Mouse (Mus musculus): ENCODE measurements around the gene Sox14.

- no peak for TF ChIP-seq POLR2A (IDR thresholded peaks at IDR 0.05; ENCODE audit: insufficient read depth, low read length)
- TF ChIP-seq EP300 (IDR thresholded peaks at IDR 0.05; ENCODE audit: insufficient read depth, low read depth, low read length): no peak
Measured at GRCm38 (mm10) chr9:99870780-99871555, 5.0 kb downstream of the Sox14 start.

Measured in ES-Bruce4 (cell line).